Mouse (Mus musculus) c-Kit-negative CD71-positive TER-119-positive erythroid progenitor cells, embryonic 14.5 days (primary cell): ENCODE results near the gene Secisbp2l.

Experiments
- DNase-seq: peaks from one replicate; pipeline ENCODE4 v3.0.0-alpha.2; 2013; ENCODE audit warnings: low read depth, low spot score

The Secisbp2l gene

GRCm38 (mm10) chr2:125782719-125783109 is at the start of gene Secisbp2l:
Gene Secisbp2l, minus strand, starts transcription at chr2:125782870.
- DNase-seq = peak; percentile 78

GRCm38 (mm10) chr2:125829924-125830323 is 47.3 kb upstream of the Secisbp2l start:
- DNase-seq = no peak

- DNase-seq = no peak
These were observed 45.2 kb upstream of the Secisbp2l start for GRCm38 (mm10) chr2:125827898-125828297.

GRCm38 (mm10) chr2:125826201-125826600 is 43.5 kb upstream of the Secisbp2l start:
- no peak for DNase-seq

GRCm38 (mm10) chr2:125820397-125820796 is 37.7 kb upstream of the Secisbp2l start:
- DNase-seq = no peak

- DNase-seq = no peak
These were observed 31.4 kb upstream of the Secisbp2l start for GRCm38 (mm10) chr2:125813972-125814595.

GRCm38 (mm10) chr2:125811332-125811731 is 28.7 kb upstream of the Secisbp2l start:
- no peak for DNase-seq

GRCm38 (mm10) chr2:125809551-125809950 is 26.9 kb upstream of the Secisbp2l start:
- DNase-seq = no peak

- DNase-seq = no peak
These were observed 23.2 kb upstream of the Secisbp2l start for GRCm38 (mm10) chr2:125805826-125806225.

GRCm38 (mm10) chr2:125801947-125802346 is 19.3 kb upstream of the Secisbp2l start:
- DNase-seq = no peak

GRCm38 (mm10) chr2:125801038-125801437 is 18.4 kb upstream of the Secisbp2l start:
- DNase-seq = no peak

GRCm38 (mm10) chr2:125800428-125800827 is 17.8 kb upstream of the Secisbp2l start:
- DNase-seq = no peak

GRCm38 (mm10) chr2:125797872-125798271 is 15.2 kb upstream of the Secisbp2l start:
- no peak for DNase-seq

- DNase-seq = no peak
These were observed 12.4 kb upstream of the Secisbp2l start for GRCm38 (mm10) chr2:125795118-125795517.

- DNase-seq = no peak
These were observed 11.5 kb upstream of the Secisbp2l start for GRCm38 (mm10) chr2:125794166-125794565.

- DNase-seq = no peak
These were observed 10.2 kb upstream of the Secisbp2l start for GRCm38 (mm10) chr2:125792879-125793261.

- no peak for DNase-seq
These were observed 9.6 kb upstream of the Secisbp2l start for GRCm38 (mm10) chr2:125792144-125792878.

GRCm38 (mm10) chr2:125791485-125791885 is 8.8 kb upstream of the Secisbp2l start:
- DNase-seq = no peak

GRCm38 (mm10) chr2:125790242-125790641 is 7.6 kb upstream of the Secisbp2l start:
- no peak for DNase-seq

GRCm38 (mm10) chr2:125789265-125789664 is 6.6 kb upstream of the Secisbp2l start:
- DNase-seq = no peak

- DNase-seq = no peak
These were observed 6.1 kb upstream of the Secisbp2l start for GRCm38 (mm10) chr2:125788785-125789184.

- no peak for DNase-seq
These were observed 5.7 kb upstream of the Secisbp2l start for GRCm38 (mm10) chr2:125788351-125788750.

GRCm38 (mm10) chr2:125785021-125785420 is 2.4 kb upstream of the Secisbp2l start:
- no peak for DNase-seq
